Mouse (Mus musculus): Measurements from ENCODE around the gene Tnfrsf4.

Tnfrsf4 gene

GRCm38 (mm10) chr4:156028580-156028979 is 14.9 kb downstream of the Tnfrsf4 start:
- DNase-seq (ENCODE audit: low spot score) = no peak

DNA sequence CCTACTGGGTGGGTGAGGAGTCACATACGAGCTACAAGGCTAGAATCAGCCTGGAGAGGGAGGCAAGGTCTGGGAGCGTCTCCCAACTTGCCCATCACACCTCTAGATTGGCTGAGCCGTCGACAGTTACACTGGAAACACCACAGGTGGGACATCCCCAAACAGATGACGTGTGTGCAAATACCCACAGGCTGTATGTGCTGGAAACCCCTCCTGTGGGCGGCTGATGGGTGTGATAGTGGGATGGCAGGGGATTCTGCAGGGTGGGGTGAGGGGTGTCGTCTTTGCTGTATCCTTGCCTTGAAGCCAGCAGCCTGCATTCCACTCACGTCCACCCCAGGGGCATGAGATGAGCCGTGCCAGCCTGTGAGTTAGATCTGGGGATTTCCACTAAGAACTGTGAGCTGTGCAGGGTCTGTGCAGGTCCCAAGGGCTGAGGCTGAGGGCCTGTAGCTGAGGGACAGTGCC is 17.0 kb downstream of the Tnfrsf4 start:
- peak; percentile 53 for DNase-seq (ENCODE audit: low spot score)

DNA sequence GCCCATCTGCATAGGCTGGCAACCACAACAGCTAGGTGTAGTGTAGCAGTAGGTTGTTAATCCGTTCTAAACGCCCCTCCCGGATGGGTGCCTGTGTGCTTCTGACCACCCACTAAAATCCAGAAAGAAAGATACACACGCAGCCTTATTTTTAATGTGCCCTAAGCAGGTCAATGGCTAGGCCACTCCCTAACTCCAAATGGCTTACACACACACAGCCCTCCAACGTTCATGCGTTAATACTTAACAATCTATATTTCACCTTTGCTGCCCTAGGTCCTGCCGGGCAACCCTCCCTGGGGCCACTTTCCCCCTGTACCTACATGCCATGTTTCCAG is 17.6 kb downstream of the Tnfrsf4 start:
- DNase-seq (ENCODE audit: low spot score) = no peak

DNA sequence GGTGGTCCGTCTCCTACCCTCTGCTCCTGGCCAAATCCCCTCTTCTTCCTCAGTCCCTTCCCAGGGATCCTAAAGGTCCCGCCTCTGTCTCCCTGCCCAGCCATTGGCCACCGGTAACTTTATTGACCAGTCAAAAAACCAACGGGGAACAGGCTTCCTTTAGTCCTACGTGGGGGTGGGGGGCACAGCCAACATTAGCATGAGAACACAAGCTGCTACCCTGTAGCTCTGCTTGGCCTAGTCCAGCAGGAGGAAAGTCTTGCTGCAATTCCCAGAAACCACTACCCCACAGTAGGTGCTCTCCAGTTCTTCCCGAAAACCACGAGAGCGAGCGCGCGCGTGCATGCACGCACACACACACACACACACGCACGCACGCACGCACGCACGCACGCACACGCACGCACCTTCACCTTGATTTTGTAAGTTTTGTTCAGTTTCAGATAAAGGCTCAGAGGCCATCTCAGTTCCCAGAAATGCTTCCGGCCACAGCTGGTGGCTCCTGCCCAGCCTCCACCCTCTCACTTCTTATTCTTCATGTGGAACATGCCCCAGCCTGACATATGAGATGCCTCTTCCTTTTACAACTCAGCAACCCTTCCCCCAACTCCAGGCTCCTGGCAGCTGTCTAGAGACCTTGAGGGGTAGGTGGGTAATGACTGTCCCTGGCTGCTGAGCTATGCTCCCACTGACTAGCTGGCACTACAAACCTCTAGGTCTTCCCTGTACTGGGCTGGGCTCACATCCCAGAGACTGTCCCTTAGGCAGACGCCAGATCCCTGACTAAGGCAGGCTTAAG is 18.1 kb downstream of the Tnfrsf4 start:
- DNase-seq (ENCODE audit: low spot score) = peak; percentile 67

- peak; percentile 35 for DNase-seq (ENCODE audit: low spot score)
Measured at GRCm38 (mm10) chr4:156032856-156033255, 19.2 kb downstream of the Tnfrsf4 start.

- DNase-seq (ENCODE audit: low spot score) = peak; percentile 79
Measured at GRCm38 (mm10) chr4:156033476-156034119, 20.0 kb downstream of the Tnfrsf4 start.

DNA sequence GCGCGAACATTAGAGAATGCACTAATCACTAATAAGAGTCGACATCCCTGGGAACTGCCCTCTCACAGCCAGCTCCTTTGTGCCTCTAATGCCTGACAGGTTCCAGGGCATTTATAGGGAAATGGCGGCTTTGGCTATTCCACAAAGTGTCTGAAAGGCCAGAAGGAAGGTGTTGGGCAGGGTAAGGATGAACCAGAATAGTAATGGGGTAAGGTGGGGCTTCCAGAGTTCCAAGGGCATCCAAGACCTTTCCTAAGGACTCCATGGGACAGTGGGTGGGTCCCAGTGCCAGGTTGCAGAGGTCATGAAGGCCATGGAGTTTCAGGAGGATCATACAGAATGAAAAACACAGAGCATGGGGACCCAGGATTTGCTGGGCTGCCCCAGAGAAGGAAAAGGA is 20.7 kb downstream of the Tnfrsf4 start:
- no peak for DNase-seq (ENCODE audit: low spot score)

DNA sequence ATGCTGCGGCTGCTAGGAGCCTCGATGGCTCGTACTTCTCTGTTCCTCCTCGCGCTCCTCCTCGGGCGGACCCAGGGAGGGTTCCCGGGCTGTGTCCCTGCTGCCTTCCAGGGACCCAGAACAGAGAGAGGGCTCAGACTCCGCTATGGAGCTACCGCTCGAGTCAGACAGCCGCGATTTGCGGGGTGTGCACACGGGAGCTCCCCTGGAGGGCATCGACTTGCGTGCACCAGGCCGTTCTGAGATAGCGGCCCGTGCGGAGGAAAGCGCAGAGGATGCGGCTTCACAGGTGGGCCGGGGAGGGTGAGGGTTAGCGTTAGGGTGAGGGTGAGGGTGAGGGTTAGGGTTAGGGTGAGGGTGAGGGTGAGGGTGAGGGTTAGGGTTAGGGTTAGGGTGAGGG is 21.3 kb downstream of the Tnfrsf4 start:
- peak; percentile 26 for DNase-seq (ENCODE audit: low spot score)

- DNase-seq (ENCODE audit: low spot score) = no peak
Measured at GRCm38 (mm10) chr4:156044754-156045153, 31.1 kb downstream of the Tnfrsf4 start.

DNA sequence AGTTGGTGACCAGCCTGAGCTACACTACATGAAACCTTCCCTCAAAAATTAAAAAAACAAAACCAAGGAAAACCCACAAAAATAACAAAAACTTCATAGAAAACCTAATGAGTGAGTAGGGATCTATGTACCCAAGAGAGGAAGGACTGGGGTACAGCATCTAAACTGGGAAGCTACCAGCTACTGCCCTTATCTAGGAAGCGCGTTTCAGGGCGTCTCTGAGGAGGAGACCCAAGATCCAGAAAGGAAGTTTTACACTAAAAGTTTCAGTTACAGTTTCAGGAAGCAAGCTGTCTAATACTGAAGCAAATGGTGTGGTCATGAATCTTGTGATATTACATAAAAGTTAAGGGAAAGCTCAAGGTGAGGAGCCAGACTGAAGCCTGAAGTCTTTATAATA is 36.1 kb downstream of the Tnfrsf4 start:
- DNase-seq (ENCODE audit: low spot score) = no peak

- no peak for DNase-seq (ENCODE audit: low spot score)
Measured at GRCm38 (mm10) chr4:156050391-156050980, 36.8 kb downstream of the Tnfrsf4 start.

DNA sequence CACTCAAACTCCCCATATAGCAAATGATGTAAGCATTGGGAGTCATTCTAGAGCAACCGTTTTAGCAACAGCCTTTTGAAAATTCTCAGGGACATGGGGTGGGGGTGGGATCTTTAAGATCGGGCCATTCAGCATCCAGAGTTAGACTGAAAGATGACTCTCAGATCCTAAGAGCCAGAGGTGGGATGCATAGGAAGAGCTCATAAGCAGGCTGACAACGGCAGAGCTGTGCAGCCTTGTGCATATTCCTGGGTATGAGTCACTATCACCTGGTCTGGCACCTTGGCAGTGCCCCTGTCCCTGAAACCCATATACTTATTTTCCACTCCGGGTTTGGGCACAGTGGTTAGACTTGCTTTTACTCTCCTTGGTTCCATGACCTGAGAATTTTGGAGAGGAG is 39.5 kb downstream of the Tnfrsf4 start:
- DNase-seq (ENCODE audit: low spot score) = no peak

DNA sequence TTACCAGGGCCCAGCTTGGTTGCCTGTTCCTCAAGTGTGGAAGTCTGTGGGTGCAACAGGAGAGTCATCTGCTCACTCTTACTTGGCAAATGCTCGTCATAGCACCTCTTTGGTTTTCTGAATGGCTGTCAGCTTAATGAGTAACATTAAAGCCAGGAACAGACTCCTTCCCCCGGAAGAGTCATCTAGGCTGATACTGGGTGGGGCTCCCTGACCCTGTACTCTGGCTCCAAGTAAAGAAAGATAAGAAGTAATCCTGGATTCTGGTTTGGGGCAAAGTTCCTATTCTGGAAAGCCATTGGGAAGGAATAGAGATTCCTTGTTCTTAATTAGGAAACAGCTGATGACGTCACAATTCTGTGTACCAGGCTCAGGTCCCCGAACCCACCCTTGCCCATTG is 40.5 kb downstream of the Tnfrsf4 start:
- no peak for DNase-seq (ENCODE audit: low spot score)

GRCm38 (mm10) chr4:156054606-156055005 is 41.0 kb downstream of the Tnfrsf4 start:
- DNase-seq (ENCODE audit: low spot score) = no peak

- DNase-seq (ENCODE audit: low spot score) = no peak
Measured at GRCm38 (mm10) chr4:156055173-156055572, 41.5 kb downstream of the Tnfrsf4 start.

DNA sequence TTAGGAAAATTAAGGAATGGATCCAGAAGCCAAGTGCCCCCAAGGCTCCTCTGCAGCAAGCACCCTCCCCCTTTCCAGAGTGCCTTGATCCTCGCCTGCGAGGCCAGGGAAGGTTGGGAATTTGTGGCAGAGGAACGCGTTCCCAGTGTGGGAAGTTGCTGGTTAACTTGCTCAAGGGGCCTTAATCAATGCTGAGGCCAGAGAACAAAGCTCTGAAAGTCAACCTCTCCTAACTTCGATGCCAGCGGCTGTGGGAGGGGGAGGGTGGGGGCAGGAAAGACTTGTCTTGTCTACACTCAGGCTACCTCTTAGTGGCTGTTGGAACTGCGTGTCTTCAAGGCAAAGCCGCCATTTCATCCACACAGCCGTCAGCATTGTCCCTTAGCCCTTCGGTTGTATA is 44.1 kb downstream of the Tnfrsf4 start:
- no peak for DNase-seq (ENCODE audit: low spot score)

GRCm38 (mm10) chr4:156058826-156059225 is 45.2 kb downstream of the Tnfrsf4 start:
- no peak for DNase-seq (ENCODE audit: low spot score)

DNA sequence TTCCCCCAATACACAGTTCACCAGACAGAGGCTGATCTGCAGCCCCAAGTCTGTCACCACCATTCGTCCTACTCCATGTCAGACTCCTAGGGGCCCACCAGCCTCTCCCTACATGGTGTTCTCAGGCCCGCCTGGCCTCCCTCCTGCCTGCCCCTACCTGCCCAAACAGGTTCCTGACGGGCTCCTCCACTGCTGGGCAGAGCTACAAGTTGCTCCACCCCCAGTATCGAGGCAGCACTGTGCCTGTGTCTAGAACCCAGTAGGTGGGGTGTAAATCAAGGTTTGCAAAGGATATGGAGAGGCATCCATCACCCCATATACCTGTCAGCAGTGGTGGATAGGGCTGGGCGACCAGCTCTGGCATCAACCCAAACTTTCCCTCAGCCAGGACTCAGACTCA is 45.6 kb downstream of the Tnfrsf4 start, which contains the start of gene Ttll10:
Ttll10 (minus strand) TSS at position 154 of the 400 bp plus-strand sequence.
- no peak for DNase-seq (ENCODE audit: low spot score)

GRCm38 (mm10) chr4:156059713-156060112 is 46.1 kb downstream of the Tnfrsf4 start:
- DNase-seq (ENCODE audit: low spot score) = no peak

GRCm38 (mm10) chr4:156063861-156064509 is 50.3 kb downstream of the Tnfrsf4 start:
- DNase-seq (ENCODE audit: low spot score) = no peak

DNA sequence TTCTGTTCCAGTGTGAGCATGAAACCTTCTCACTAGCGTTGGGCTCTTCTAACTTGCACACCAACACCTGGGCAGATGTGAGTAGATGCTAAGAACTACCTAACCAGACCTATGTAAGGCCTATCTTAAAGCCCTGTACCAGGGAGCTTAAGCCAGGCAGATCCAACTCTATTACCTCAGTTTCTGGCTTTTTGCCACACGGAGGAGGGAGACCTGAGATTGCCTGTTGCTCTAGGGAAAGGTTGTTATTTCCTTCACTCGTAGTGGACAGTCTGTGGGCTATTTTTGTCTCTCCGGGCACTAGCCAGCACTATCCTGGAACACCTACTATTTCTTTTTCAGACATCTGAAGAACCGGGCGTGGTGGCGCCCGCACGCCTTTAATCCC is 50.9 kb downstream of the Tnfrsf4 start:
- no peak for DNase-seq (ENCODE audit: low spot score)

DNA sequence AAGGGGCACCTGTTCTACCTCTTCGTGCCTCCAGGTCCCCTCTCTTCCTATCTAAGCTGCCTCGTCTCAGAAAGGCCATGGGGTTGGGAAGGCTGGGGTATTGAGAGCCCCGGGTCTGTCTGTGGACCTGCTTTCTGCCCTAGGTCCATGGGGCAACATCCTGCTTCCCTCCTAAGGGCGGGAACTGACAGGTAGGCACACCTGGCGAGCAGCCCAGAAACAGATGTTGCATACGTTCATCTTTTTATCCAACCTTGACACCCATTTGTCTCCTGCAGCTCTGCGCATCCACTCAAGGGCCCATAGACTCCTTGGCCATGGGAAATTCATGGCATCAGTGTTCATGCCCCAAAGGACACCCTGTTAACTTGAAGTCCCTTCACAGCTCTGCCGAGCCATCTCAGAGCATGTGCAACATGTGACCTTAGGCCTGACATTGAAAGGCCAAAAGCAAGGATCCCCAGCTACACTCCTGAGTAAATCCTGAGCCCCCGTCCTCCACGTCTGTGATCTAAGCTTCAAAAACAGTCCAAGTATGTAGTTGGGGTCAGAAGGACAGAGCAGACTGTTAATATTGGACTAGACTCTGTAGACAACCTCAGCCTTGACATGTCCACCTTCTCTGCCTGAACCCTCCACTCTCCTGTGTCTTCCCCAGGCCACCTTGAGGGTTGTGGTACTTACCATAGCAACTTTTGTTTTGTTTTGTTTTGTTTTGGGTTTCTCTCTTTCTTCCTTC is 51.7 kb downstream of the Tnfrsf4 start:
- no peak for DNase-seq (ENCODE audit: low spot score)
